Mouse (Mus musculus) bone marrow, adult 2 months (tissue): ENCODE results near the gene Hps5. TPM values are rescaled to one million over a fixed set of nuclear protein-coding genes. Genes with fewer than 3 reads are reported as not detected.

Experiments used
- H3K27ac ChIP-seq: fragments of 200-500 bp; 2 replicates; pipeline ENCODE4 v1.5.1; 2012; ENCODE audit warnings: low read depth, mild to moderate bottlenecking, control low read depth, inconsistent platforms, low read length; ENCODE audit not compliant: control insufficient read depth, poor library complexity, insufficient read depth
- H3K4me1 ChIP-seq: fragments of 200-500 bp; 2 replicates; pipeline ENCODE4 v1.6.1; 2011; ENCODE audit warnings: low read length; ENCODE audit not compliant: control insufficient read depth, insufficient read depth
- H3K4me3 ChIP-seq: fragments of 200-500 bp; replicated peaks from 2 replicates; pipeline ENCODE3; 2011; ENCODE audit warnings: mild to moderate bottlenecking, low read depth, low read length, control low read depth; ENCODE audit not compliant: control insufficient read depth
- CTCF ChIP-seq: fragments of 200-500 bp; IDR thresholded peaks from 2 replicates; pipeline ENCODE4 v1.5.1; 2011; ENCODE audit warnings: low read length, control low read depth; ENCODE audit not compliant: control insufficient read depth, insufficient read depth
- POLR2A ChIP-seq: fragments of 200-500 bp; IDR thresholded peaks from 2 replicates; pipeline ENCODE4 v1.6.1; 2011; ENCODE audit warnings: low read depth, mild to moderate bottlenecking, control low read depth, low read length, borderline replicate concordance; ENCODE audit not compliant: control insufficient read depth
- WGBS: fragments of 180-500 bp; shearing (Covaris S2); methylation state at CpG from one replicate; pipeline ENCODE4 v1.1.7; 2018; 5-methylcytosine and 5-hydroxymethylcytosine counted together
- polyA plus RNA-seq: library from polyadenylated mRNA; stranded (reverse); fragments of >200 nt; gene quantifications from 2 replicates; pipeline ENCODE4 v1.2.4, GENCODE M21; 2011; ENCODE audit warnings: low replicate concordance; ENCODE audit not compliant: missing spikeins, insufficient read depth, insufficient read length

Gene Hps5
- polyA plus RNA-seq, result 6.0 and 19.3 TPM in 2 replicates

DNA sequence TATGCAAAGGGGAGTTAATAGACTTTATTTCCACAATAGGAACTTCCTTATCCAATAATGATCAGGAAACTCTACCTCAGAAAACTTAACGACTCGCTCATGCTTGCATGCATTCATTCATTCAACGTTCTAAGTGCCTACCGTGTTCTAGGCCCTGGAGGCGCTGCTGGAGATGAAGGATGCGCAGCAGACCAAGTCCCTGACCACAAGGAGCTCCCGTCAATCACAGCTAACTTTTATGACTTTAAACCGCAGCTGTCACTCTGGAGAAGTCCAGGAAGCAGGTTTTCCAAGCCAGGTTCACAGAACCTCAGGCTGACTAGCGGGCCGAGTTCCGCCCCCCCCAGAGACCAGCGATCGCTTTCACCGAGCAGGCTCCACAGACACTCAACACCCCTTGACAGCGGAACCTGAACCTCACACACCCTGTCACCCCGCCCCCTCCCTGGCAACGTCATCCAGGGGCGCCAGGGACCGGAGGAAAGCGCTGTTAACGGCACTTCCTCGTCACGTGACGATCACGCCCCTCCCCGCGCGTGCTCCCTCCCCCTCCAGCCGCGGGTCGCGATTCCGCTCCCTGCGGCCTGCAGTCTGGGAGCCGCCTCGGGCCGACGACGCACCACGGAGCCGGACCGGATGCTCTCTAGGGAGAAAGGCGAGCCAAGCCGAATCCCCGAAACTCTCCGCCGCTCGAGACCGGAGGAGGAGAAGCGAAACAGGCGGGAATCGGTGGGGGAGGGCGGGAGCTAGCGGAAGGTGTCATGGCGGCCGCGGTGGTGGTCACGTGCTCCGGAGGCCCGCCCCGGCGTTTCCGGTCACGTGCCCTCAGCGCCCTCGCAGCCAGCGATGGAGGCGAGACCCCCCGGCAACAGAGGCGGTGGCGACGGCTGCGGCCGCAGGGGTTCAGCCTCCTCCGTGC is at the start of gene Hps5, which contains the start of gene Gtf2h1:
TSS of gene Hps5 (minus strand) at position 778 of the 919 bp plus-strand sequence.
TSS of gene Gtf2h1 (plus strand) at position 817 of the 919 bp plus-strand sequence.
- WGBS, result under 1% methylated on average over 75 of the region's 75 CpGs
- TF ChIP-seq CTCF (no peak), POLR2A (peak; percentile 55; the same call in 1 of the 2 replicates)
- Histone ChIP-seq H3K4me3 (peak within 1 kb of the TSS; percentile 89), H3K4me1 (peaks cover 2% of the 10 kb centered on the region), H3K27ac (peak within 1 kb of the TSS; percentile 90)

- Histone ChIP-seq H3K4me3 (peak overlapping the region; percentile 85), H3K27ac (peak overlapping the region; percentile 78), H3K4me1 (peaks cover 6% of the 10 kb centered on the region)
- TF ChIP-seq POLR2A, result peak; percentile 97
- no peak for TF ChIP-seq CTCF
- whole genome bisulfite sequencing, result under 1% methylated on average over 51 of the region's 51 CpGs
Observed at GRCm38 (mm10) chr7:46845211-46845977, 49.5 kb upstream of the Hps5 start.

DNA sequence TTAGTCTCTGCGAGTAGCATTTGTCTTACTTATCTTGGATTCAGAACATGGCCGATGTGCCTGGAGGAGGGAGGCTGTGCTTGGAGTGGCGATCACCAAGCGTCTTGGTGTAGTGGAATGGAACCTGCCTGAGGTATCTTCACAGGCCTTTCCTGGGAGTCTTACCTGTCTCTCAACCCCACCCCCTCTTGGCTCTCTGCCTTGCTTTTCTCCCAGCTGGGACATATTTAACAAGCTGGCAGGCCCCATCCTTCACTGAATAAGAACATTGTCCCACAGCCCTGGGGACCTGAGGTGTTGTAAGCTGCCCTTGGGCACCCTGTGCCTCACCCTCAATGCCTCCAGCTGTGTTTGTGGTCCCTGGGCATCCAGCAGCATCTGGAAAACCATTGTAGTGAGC is 47.7 kb upstream of the Hps5 start:
- 86% methylated on average over 4 of the region's 4 CpGs for WGBS
- no peak for TF ChIP-seq POLR2A
- TF ChIP-seq CTCF, result no peak
- Histone ChIP-seq H3K4me1 (peaks cover 10% of the 10 kb centered on the region), H3K27ac (no peak overlapping the region), H3K4me3 (no peak overlapping the region)

DNA sequence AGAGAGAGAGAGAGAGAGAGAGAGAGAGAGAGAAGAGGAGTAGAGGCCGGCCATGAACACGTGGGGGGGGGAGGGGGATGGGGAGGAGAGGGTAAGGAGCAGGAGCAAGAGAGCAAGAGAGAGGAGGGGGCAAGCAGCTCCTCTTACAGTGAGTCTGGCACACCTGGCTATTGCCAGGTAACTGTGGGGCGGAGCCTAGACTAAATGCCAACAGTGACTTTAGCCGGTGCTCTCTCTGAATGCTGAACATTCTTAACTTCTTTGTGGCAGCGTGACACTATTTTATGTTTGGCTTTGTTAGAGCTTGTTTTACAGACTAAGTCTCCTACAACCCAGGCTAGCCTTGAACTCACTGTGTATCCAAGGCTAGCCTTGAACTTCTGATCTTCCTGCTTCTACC is 46.4 kb upstream of the Hps5 start:
- H3K4me1 ChIP-seq, result peaks cover 11% of the 10 kb centered on the region
- 69% methylated on average over 5 of the region's 5 CpGs for WGBS
- H3K4me3 ChIP-seq, result no peak overlapping the region
- peak overlapping the region; percentile 10; the same call in 1 of the 2 replicates for H3K27ac ChIP-seq
- TF ChIP-seq POLR2A, result no peak

GRCm38 (mm10) chr7:46840787-46841525 is 45.1 kb upstream of the Hps5 start, which contains the start of gene Ldha:
Gene Ldha (plus strand): TSS chr7:46841475.
- H3K4me1 ChIP-seq, result peaks cover 11% of the 10 kb centered on the region
- H3K4me3 ChIP-seq, result no peak within 1 kb of the TSS
- peak within 1 kb of the TSS; percentile 77 for H3K27ac ChIP-seq
- TF ChIP-seq POLR2A, result no peak
- TF ChIP-seq CTCF, result no peak
- WGBS, result 48% methylated on average over 6 of the region's 6 CpGs

- WGBS, result 32% methylated on average over 4 of the region's 4 CpGs
- Histone ChIP-seq H3K27ac (peak overlapping the region; percentile 35; the same call in 1 of the 2 replicates), H3K4me3 (no peak overlapping the region), H3K4me1 (peaks cover 11% of the 10 kb centered on the region)
- TF ChIP-seq CTCF (no peak), POLR2A (no peak)
Observed at GRCm38 (mm10) chr7:46840326-46840725, 44.5 kb upstream of the Hps5 start.

DNA sequence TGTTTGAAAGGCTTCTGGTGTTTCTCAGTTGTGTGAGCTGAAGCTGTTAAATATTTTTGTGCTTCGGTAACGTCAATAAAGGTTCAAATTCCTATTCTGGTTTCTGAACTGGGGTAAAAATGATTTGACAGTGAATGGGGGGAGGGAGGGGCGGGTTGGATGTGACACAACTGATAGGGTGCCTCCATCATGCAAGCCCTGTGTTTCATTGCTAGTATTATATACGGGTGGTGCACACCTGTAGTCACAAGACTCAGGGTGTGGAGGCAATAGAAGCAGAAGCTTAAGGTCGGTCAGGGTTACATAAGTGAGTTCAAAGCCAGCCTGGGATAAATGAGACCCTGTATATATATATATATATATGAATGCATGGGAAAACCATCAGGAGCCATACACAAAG is 44.0 kb upstream of the Hps5 start:
- TF ChIP-seq POLR2A (no peak), CTCF (no peak)
- Histone ChIP-seq H3K4me1 (peaks cover 11% of the 10 kb centered on the region), H3K4me3 (no peak overlapping the region), H3K27ac (peak overlapping the region; percentile 88)
- WGBS, result 63% methylated on average over 5 of the region's 5 CpGs
